Mouse (Mus musculus): ENCODE results near the gene Fgfr2.

The Fgfr2 gene

DNA sequence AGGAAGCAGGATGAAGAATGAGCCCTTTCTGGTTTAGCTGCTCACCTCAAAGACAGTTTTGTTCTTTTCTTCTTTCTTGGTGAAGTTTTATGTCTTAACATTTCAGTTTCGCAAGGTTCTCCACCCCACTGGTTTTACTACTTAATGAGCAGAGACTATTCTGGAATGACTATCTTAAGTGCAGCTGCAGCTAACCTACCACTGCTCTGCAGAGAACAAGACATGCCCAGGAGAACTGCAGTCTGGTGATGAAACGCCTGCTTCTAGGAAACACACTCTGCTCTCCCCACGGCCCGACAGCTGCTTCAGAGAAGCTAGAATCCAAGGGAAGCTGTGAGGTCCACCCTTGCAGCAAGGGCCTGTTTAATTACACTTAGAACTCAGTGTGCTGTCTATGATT is 78.4 kb downstream of the Fgfr2 start:
- TF ChIP-seq GATA4 (IDR thresholded peaks at IDR 0.05; ENCODE audit: insufficient replicate concordance, low read length) = no peak

DNA sequence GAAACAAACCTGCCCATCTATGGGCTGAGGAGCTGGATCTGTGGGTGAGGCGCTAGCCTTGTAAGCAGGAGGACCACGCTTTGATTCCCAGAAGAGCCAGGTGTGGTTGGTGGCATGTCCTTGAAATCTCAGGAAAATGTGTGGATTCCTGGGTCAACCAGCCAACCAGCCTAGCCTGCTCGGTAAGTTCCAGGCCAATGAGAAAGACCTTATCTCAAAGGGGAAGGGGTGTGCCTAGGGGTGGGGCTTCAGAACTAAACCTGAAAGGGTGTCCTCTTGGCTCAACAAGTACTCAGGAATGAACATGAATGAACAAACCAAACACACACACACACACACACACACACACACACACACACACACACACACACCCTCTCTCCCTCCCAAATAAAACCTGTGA is 81.4 kb downstream of the Fgfr2 start:
- no peak for TF ChIP-seq GATA4 (IDR thresholded peaks at IDR 0.05; ENCODE audit: insufficient replicate concordance, low read length)

DNA sequence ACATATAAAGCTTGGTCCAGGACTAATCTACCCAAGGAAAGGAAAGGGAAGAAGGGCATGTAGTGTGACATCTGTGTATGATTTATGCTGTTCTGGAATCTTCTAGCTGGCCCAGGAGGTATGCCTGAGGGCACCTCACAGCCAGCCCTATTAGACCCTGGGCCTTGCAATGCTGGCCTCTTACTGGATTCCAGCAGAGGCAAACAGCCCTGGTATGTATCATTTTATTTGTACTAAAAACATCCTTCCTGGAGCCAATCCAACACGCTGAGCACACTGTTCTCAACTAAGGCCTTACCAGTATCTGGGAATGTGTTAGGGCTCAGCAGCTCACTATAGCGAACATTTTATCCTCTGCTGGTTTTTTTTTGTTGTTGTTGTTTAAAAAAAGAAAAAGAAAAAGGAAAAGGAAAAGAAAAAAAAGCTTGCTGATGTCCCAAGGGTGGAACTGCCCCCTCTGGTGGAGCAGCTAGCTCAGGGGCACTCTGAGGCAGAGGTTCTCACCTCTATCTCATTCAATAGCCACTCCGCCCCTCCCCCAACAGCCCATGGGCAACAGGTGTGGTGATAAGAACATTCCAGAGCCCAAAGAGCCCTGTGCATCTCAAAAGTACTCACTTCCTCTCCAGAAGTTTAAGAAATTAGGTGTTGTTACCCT is 82.3 kb downstream of the Fgfr2 start:
- TF ChIP-seq GATA4 (IDR thresholded peaks at IDR 0.05; ENCODE audit: insufficient replicate concordance, low read length) = no peak

DNA sequence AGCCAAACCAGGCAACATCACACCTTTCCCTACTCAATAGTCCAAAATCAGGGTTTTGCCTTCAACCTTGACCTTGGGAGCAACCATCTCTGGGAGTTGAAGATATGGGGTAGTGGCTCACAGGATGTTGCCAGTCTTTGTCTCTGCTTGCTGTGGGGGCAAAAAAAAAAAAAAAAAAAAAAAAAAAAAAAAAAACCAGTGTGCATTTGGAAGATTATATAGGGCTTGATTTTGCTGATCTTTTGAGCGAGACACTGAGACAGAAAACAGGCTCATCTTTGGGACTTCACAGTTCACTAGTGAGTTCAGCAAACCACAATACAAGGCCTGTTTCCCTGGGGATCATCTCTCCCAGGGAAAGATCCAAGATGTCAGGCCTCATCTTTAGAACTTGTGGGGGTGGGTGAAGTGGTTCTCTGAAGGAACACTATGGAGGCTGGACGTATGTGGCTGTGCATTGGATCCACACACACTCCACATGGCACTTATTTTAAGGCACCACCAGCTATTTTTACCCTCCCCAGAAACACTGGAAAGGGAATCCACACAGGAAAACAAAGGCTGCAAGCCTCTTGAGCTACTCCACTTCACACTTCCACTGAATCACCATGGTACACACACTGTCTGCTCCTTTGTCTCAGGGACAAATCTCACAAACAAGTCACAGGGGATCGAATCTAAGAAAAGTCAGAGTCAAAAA is 83.4 kb downstream of the Fgfr2 start:
- no peak for TF ChIP-seq GATA4 (IDR thresholded peaks at IDR 0.05; ENCODE audit: insufficient replicate concordance, low read length)

DNA sequence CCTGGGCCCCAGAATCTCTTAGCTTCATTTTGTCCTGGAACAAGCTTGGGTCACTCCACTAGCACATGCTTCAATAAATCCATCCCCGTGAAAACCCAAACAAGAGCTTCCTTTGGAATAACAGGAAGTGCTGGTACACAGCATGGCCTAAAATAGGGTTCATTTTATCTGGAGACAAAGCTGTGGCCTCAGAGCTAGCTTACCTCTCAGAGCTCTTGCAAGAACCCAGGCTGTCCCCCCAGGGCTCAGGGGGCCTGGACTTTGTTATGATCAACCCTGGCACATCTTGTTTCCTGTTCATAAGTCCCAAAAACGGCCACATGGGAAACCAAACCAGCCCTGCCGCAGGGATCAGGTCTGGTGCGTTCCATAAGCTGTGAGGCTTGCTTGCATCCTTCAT is 85.5 kb downstream of the Fgfr2 start:
- no peak for TF ChIP-seq GATA4 (IDR thresholded peaks at IDR 0.05; ENCODE audit: insufficient replicate concordance, low read length)

DNA sequence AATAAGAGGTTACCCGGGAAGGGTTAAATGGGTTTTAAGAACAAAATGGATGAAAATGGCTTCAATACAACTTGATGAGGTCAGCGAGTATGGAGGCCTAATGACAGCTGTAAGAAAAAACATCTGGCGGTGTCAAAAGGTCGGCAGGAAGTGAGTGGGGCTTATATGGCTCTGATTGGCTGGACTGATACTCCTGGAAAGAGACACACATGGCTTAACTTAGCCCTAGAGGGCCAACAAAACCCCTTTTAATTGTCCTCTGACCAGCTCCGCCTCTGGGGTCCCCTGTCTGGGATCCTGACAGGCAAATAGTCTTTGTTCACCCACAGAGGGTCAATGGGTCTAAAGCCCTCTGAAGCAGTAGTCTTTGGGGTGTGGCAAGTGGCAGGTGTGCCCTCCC is 85.9 kb downstream of the Fgfr2 start:
- TF ChIP-seq GATA4 (IDR thresholded peaks at IDR 0.05; ENCODE audit: insufficient replicate concordance, low read length) = no peak

DNA sequence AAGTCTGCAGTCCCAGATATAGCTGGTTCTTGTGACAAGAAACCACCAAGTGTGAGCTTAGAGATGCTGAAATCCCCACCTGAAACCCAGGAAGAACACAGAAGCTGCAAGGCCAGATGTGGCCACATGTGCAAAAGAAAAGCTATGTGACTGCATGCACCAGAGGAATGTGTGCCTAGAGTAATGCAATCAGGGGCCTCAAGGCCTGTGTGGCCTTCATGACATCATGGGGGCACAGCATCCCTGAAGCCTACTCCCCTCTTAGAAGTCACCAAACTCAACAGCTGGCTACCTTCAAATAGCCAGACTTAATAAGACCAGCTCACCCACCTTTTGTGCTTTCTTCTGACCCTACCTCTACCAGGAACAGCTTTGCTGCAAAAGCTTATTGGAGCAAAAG is 87.2 kb downstream of the Fgfr2 start:
- no peak for TF ChIP-seq GATA4 (IDR thresholded peaks at IDR 0.05; ENCODE audit: insufficient replicate concordance, low read length)

DNA sequence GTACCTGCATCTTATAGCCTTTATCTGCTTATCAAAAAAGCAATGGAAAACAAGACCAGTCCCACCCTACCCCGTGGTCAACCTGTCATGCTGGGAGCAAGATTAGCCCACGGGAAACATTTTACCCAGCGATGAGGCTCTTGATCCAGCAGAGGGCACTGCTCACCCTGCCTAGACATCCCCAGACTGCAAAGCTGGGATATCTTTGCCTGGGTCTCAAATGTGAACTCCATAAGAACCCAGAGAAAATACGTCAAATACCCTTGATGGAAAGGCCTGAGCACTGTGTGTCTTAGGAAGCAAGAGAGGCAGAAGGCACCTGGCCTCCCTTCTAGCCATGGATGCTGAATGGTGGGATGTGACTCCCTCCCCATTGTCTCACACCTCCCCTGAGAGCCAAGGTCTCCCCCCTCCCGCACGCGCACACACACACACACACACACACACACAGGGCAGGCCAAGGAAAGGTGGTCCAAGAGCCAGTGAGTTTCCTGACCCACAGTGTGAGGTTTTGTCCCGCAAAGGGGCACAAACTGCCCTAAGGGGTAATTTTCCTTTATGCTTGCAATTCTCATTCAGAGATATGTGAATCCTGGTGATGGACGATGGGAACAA is 90.5 kb downstream of the Fgfr2 start:
- no peak for TF ChIP-seq GATA4 (IDR thresholded peaks at IDR 0.05; ENCODE audit: insufficient replicate concordance, low read length)

DNA sequence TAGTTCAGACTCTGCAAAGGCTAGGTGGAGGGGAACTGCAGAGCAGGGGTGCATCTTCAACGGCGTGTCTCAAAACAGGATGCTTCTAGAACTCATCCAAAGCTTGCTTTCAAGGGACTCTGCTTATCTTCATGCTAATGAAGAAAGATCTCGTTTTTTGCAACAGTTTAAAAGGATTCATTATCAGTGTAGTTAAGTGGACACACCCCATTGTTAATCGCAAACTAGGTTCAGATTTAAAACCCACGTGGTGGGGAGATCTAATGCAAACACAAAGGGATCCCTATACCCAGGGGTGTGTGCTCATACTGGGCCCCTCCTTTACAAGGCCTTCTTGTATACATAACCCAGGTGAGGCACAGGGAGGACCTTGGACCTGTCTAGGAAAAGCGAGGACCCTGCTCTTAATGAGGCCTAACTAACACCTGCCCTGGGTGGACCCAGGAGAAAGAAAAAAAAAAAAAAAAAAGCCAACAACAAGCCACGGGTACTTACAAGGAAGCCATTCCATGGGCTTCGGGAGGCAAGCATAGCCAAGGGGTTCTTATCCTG is 93.6 kb downstream of the Fgfr2 start:
- no peak for TF ChIP-seq GATA4 (IDR thresholded peaks at IDR 0.05; ENCODE audit: insufficient replicate concordance, low read length)

DNA sequence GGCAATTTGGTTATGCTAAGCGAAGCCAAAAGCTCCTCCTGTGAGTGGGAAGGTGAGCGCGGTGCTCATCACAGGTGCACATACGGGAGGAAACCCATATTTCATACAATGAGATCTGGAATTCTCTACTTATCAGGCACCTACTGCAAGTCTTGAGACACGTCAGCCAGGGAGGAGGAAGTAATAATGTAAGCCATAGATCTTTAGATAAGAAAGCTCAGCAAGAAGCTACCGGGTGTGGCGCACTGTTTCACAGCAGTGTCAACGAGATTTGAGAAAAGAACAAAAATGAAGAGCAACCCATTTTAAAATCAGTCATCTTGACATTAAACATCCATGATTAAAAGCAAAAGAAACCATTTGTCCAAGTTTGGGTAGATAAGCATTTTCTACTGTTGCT is 94.1 kb downstream of the Fgfr2 start:
- TF ChIP-seq GATA4 (IDR thresholded peaks at IDR 0.05; ENCODE audit: insufficient replicate concordance, low read length) = no peak

DNA sequence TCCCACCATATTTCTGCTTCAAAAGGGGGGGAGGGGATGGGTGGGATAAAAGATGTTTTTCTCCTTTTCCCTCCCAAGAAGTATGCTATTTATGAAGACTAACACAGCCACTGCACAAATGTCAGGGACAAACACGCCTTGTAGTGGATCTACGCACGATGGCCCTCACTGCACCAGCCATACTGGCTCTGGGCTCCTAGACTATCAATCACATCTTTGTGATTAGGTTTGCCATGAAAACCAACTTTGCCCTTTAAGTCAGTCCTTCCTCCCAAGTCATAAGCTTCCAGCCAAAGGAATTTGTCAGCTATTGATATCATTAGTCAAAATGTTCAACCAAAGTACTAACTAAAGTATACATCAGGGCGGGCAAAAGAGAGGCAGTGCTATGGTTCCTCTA is 95.2 kb downstream of the Fgfr2 start:
- no peak for TF ChIP-seq GATA4 (IDR thresholded peaks at IDR 0.05; ENCODE audit: insufficient replicate concordance, low read length)

DNA sequence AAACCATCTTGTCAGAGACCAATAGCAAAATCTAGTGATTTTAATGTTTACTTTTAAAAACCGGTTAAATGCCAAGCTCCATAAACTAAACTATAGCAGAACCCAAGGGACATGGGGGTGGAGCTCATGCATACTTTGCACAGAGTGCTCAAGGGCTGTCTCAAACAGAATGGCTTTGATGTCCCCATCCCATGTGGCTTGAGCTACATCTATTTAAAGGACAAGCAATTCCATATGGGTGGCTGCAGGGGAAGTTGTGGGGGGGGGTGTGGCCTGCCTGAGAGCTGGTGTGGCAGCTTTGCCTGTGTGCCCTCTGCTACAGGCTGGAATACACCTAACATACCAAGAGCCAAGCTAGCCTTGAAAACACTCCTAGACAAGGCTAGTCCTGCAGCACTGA is 98.5 kb downstream of the Fgfr2 start:
- TF ChIP-seq GATA4 (IDR thresholded peaks at IDR 0.05; ENCODE audit: insufficient replicate concordance, low read length) = no peak

DNA sequence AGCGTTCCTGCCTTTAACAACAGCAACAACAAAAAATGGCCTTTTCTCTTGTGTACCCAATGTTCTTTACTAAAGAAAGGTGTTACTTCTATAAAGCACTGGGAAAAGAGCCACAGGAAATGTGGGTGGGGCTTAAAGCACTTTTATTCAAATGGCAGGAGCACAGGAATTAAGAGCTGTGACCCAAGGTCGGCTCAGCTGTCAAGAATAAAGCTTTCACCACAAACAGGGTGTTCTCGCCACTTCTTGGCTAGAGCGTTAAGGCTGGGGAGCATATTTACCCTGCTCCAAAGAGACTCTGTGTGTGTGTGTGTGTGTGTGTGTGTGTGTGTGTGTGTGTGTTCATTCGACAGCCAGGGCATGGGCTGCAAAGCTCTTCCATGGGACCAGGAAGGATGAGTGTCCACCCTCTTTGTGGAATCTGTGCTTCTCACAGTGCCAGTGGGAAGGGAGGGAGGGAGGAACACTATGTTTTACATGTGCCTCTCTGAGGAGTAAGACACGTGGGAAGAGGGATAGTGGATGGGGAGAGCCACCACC is 103.6 kb downstream of the Fgfr2 start:
- TF ChIP-seq GATA4 (IDR thresholded peaks at IDR 0.05; ENCODE audit: insufficient replicate concordance, low read length) = no peak

DNA sequence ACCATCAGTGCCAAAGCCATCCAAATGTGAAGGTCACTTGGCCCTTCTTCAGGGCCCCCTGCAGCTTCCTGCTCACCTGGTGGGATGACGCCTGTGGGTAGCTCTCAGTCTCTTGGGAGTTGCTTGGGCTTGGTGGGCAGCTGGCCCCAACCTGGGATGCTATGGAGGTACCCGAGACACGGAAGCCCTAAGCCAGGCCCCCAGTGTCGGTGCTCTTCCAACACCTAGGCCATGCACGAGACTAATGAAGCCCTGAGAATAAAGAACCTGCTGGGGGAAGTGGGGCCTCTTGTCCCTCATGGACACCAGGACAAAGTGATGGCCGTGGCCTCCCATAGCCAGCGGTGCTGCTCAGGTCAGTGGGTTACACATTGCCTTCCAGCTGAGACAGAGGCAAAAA is 104.2 kb downstream of the Fgfr2 start:
- TF ChIP-seq GATA4 (IDR thresholded peaks at IDR 0.05; ENCODE audit: insufficient replicate concordance, low read length) = no peak

DNA sequence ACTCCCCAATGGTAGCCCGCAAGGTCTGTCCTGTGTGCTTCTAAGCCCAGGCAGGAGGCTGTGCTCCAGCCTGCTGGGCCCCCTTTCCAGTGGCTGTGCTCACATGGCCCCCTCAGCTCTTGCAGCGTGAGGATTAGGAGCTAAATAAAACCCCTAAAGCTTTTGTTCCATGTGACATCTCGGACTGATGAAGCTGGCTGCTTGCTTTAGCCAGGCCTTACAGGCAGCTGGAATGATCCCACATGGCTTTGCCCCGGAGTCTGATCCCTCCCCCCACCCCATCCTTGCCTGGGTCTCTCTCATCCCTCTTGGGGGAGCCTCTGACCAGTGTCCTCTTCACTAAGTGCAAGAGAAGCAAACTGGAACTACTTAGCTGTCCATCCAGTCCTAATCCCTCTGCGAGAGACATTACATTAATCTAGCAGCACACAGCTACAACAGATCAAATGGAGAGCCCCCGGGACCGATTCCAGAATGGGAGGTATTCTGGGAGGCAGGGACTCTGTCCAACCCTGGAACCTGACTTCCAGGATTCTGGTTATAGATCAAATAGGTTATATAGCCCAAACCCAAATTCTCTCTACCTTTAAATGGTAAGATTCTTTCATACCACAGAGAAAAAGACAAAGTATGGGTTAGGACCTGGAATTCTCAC is 107.6 kb downstream of the Fgfr2 start:
- no peak for TF ChIP-seq GATA4 (IDR thresholded peaks at IDR 0.05; ENCODE audit: insufficient replicate concordance, low read length)
